Mouse (Mus musculus): ENCODE data around the gene Erg. TPM values are rescaled to one million over a fixed set of nuclear protein-coding genes. Genes with fewer than 3 reads are reported as not detected.
A peak's percentile ranks its signal among the peaks of the same experiment; 100 is the strongest.

The Erg gene
- 3.0 and 3.4 TPM in 2 replicates for polyA plus RNA-seq (2014; fragmentation: Nextera tagmentation; extraction: Ambion mirVana)

DNA sequence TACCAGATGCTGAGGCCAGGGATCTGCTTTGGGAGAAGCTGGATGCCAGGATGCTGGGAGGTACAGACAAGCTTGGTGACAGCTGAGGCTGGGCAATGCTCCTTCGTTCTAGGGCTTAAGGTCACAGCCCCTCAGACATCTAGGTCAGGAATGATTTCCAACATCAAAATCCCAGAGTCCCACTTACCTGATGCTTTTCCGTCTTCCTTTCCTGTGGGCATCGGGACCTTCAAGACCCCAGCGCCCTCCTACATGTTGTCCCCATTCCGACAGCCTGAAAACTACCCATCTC lies at the start of gene Erg:
Gene Erg, minus strand, starts transcription at position 283 of the 292 bp plus-strand sequence.
- Histone ChIP-seq H3K4me1 (replicated peaks; ENCODE audit: control insufficient read depth, insufficient read depth, low read length) (no peaks in the 10 kb centered on the region; the same call in 1 of the 2 replicates), H3K4me3 (ENCODE audit: low read depth, low read length) (peak within 1 kb of the TSS; percentile 48), H3K27me3 (ENCODE audit: control insufficient read depth, insufficient read depth, low read length) (peaks cover 20% of the 10 kb centered on the region), H3K36me3 (ENCODE audit: control insufficient read depth, insufficient read depth, low read length) (no peaks in the 10 kb centered on the region), H3K4me2 (replicated peaks; ENCODE audit: low read depth, low read length) (peak within 1 kb of the TSS; percentile 94), H3K27ac (ENCODE audit: low read depth, low read length) (no peak within 1 kb of the TSS), H3K9me3 (ENCODE audit: control insufficient read depth, low read length) (no peaks in the 10 kb centered on the region), H3K9ac (ENCODE audit: low read depth, low read length) (peak within 1 kb of the TSS; percentile 44)
- ATAC-seq (ENCODE audit: low FRiP score) (no peak), DNase-seq (ENCODE audit: low spot score) (peak; percentile 48)
- WGBS: 5% methylated on average over 5 of the region's 5 CpGs

DNA sequence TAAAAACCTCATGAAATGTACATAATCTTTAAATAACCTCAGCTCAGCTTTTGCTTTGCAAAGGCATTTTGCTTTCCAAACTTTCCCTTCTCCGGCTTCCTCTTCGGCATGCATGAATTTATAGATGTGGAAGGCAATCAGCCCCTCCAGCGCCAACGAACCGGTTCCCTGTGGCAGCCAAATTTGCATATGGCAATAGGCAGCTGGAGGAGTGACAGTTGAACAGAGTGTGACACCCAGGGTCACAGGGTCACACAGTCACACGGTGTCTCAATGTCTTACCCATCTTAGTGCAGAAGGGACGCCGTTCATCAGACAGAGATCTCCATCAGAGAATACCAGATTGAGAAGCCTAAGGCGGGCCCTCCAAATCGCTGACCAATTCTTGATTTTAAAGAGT lies 45.4 kb upstream of the Erg start:
- Histone ChIP-seq H3K36me3 (ENCODE audit: control insufficient read depth, insufficient read depth, low read length) (no peaks in the 10 kb centered on the region), H3K27me3 (ENCODE audit: control insufficient read depth, insufficient read depth, low read length) (no peaks in the 10 kb centered on the region), H3K9me3 (ENCODE audit: control insufficient read depth, low read length) (no peaks in the 10 kb centered on the region), H3K4me1 (replicated peaks; ENCODE audit: control insufficient read depth, insufficient read depth, low read length) (no peaks in the 10 kb centered on the region), H3K27ac (ENCODE audit: low read depth, low read length) (no peak overlapping the region), H3K4me3 (ENCODE audit: low read depth, low read length) (no peak overlapping the region), H3K9ac (ENCODE audit: low read depth, low read length) (no peak overlapping the region), H3K4me2 (replicated peaks; ENCODE audit: low read depth, low read length) (no peak overlapping the region)
- peak; percentile 34 for DNase-seq (ENCODE audit: low spot score)
- no peak for ATAC-seq (ENCODE audit: low FRiP score)
- WGBS: 51% methylated on average over 10 of the region's 10 CpGs

DNA sequence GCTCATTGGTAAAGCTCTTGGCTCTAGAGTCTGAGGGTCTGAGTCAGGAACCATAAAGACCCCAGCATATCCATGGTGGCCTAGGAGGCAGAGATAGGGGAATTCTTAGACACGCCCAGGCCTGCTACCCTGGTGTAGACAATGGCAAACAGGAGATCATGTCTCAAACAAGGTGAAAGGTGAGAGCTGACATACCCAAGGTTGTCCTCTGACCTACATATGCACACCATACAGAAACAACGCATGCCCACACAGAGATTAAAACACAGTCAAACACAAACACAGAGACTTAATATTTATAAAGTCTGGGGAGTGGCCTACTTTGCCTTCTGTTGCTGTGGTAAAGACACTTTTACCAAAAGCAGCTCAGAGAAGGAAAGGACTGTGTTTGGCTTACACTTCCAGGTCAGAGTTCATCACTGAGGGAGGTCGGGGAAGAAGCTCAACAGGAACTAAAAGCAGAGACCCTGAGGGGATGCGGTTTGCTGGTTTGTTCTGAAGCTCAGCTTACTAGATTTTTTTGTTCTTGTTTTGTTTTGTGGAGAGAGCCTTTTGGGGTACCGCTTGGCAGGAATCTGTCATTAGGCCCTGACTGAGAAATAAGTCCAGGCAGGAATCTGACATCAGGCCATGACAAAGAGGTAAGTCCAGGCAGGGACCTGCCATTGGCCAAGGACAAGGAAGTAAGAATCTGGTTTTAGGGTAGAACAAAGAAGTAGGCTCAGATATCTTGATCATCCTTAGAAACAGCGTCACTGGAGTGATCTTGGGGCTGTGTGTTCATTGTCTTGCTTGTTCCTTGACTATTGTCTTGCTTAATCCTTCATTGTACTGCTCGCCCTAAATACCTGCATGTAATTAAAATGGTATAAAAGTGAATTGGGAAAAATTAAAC lies 37.7 kb upstream of the Erg start:
- no peak overlapping the region for H3K4me3 ChIP-seq (ENCODE audit: low read depth, low read length)
- 66% methylated on average over 7 of the region's 7 CpGs for WGBS
- H3K27ac ChIP-seq (ENCODE audit: low read depth, low read length): no peak overlapping the region
- ATAC-seq (ENCODE audit: low FRiP score): no peak
- no peaks in the 10 kb centered on the region for H3K27me3 ChIP-seq (ENCODE audit: control insufficient read depth, insufficient read depth, low read length)
- no peak overlapping the region for H3K9ac ChIP-seq (ENCODE audit: low read depth, low read length)
- no peak overlapping the region for H3K4me2 ChIP-seq (replicated peaks; ENCODE audit: low read depth, low read length)
- H3K36me3 ChIP-seq (ENCODE audit: control insufficient read depth, insufficient read depth, low read length): no peaks in the 10 kb centered on the region
- no peaks in the 10 kb centered on the region for H3K9me3 ChIP-seq (ENCODE audit: control insufficient read depth, low read length)
- no peak for DNase-seq (ENCODE audit: low spot score)
- no peaks in the 10 kb centered on the region for H3K4me1 ChIP-seq (replicated peaks; ENCODE audit: control insufficient read depth, insufficient read depth, low read length)

DNA sequence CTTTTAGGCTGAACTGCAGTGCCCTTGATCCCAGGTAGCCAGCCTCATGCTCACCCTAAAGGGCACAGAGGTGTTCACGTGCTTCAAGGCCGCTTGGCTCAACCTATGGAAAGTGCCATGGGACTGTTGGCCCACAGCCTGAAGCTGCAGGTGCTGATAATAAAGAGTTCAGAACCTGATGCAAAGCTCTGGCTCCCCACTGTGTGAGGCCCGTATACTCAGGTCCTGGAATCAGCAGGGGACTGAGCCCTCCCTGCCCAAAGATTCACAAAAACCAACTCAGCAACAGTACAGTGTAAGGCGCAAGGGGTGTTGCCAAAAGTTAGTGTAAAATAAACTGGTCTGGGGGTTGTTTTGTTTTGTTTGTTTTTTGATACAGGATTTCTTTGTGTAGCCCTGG lies 36.7 kb upstream of the Erg start:
- H3K9me3 ChIP-seq (ENCODE audit: control insufficient read depth, low read length): no peaks in the 10 kb centered on the region
- H3K9ac ChIP-seq (ENCODE audit: low read depth, low read length): no peak overlapping the region
- H3K27me3 ChIP-seq (ENCODE audit: control insufficient read depth, insufficient read depth, low read length): no peaks in the 10 kb centered on the region
- H3K4me3 ChIP-seq (ENCODE audit: low read depth, low read length): no peak overlapping the region
- no peak for ATAC-seq (ENCODE audit: low FRiP score)
- H3K36me3 ChIP-seq (ENCODE audit: control insufficient read depth, insufficient read depth, low read length): no peaks in the 10 kb centered on the region
- no peaks in the 10 kb centered on the region for H3K4me1 ChIP-seq (replicated peaks; ENCODE audit: control insufficient read depth, insufficient read depth, low read length)
- DNase-seq (ENCODE audit: low spot score): no peak
- H3K27ac ChIP-seq (ENCODE audit: low read depth, low read length): no peak overlapping the region
- no peak overlapping the region for H3K4me2 ChIP-seq (replicated peaks; ENCODE audit: low read depth, low read length)
- 70% methylated on average over 4 of the region's 4 CpGs for WGBS

DNA sequence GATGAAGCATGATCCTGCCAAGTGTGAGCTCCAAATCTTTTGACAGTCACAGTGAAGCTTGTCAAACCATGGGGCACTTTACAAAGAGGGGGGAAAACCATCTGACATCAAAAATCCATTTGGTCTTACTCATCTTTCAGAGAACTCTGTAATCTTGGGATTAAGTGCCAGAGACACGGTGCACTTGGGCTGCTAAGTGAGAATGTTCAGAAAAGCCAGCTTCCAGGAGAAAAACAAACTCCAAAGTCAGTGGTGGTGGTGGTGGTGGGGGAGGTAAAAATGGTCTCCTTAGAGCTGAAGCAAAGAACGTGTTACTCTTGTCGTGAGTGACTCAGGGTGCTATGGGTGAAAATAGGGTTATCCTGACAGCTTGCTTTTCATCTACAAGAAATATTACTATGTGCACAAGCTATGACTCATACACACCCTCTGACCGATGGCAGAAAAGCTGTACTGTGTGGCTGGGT lies 33.5 kb upstream of the Erg start:
- Histone ChIP-seq H3K4me2 (replicated peaks; ENCODE audit: low read depth, low read length) (no peak overlapping the region), H3K4me1 (replicated peaks; ENCODE audit: control insufficient read depth, insufficient read depth, low read length) (no peaks in the 10 kb centered on the region), H3K27me3 (ENCODE audit: control insufficient read depth, insufficient read depth, low read length) (no peaks in the 10 kb centered on the region), H3K9ac (ENCODE audit: low read depth, low read length) (no peak overlapping the region), H3K27ac (ENCODE audit: low read depth, low read length) (no peak overlapping the region), H3K4me3 (ENCODE audit: low read depth, low read length) (no peak overlapping the region), H3K36me3 (ENCODE audit: control insufficient read depth, insufficient read depth, low read length) (no peaks in the 10 kb centered on the region), H3K9me3 (ENCODE audit: control insufficient read depth, low read length) (no peaks in the 10 kb centered on the region)
- 83% methylated on average over 4 of the region's 4 CpGs for WGBS
- ATAC-seq (ENCODE audit: low FRiP score): no peak
- DNase-seq (ENCODE audit: low spot score): no peak

DNA sequence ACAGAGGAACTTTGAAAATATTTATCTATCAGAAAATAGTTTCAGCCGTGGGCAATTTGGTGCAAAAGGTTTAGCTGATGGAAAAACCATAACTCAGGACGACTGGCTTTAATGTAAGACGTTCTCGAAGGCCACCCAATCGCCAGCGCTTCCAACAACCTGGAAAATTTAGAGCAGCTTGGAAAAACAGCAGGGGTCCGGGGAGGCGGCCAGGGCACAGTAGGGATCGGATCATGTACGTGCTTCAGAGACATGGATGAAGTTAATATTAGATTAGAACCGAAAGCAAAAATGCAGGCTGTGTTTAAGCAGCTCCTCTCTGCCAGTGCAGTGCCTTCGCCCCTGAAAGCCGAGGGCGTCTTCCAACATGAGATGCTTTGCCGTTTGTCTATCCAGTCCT lies 31.8 kb upstream of the Erg start:
- Histone ChIP-seq H3K4me1 (replicated peaks; ENCODE audit: control insufficient read depth, insufficient read depth, low read length) (no peaks in the 10 kb centered on the region), H3K9me3 (ENCODE audit: control insufficient read depth, low read length) (no peaks in the 10 kb centered on the region), H3K4me2 (replicated peaks; ENCODE audit: low read depth, low read length) (no peak overlapping the region), H3K27me3 (ENCODE audit: control insufficient read depth, insufficient read depth, low read length) (no peaks in the 10 kb centered on the region), H3K9ac (ENCODE audit: low read depth, low read length) (no peak overlapping the region), H3K4me3 (ENCODE audit: low read depth, low read length) (no peak overlapping the region), H3K36me3 (ENCODE audit: control insufficient read depth, insufficient read depth, low read length) (no peaks in the 10 kb centered on the region), H3K27ac (ENCODE audit: low read depth, low read length) (no peak overlapping the region)
- WGBS: 61% methylated on average over 15 of the region's 15 CpGs
- DNase-seq (ENCODE audit: low spot score) (no peak), ATAC-seq (ENCODE audit: low FRiP score) (no peak)

DNA sequence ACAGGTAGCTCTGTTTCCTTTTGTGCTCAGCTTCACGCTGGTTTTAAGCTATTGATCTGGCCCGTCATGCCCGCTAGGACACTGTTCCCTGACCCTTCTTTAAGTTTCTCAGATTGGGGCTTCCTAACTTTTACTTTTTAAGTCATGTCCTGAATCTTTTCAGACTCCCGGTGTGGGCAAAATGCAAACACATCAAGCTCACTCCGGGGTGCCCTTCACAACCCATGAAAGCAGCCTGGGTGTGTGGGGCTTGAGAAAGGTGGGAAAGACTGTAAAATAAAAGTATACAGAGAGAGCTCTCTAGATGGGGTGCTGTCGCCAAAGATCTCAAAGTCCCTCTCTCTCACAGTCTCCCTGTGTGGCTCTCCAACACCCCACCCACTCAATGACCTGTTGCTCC lies 31.3 kb upstream of the Erg start:
- Histone ChIP-seq H3K4me1 (replicated peaks; ENCODE audit: control insufficient read depth, insufficient read depth, low read length) (no peaks in the 10 kb centered on the region), H3K4me2 (replicated peaks; ENCODE audit: low read depth, low read length) (no peak overlapping the region), H3K9ac (ENCODE audit: low read depth, low read length) (no peak overlapping the region), H3K4me3 (ENCODE audit: low read depth, low read length) (no peak overlapping the region), H3K27ac (ENCODE audit: low read depth, low read length) (no peak overlapping the region), H3K27me3 (ENCODE audit: control insufficient read depth, insufficient read depth, low read length) (no peaks in the 10 kb centered on the region), H3K9me3 (ENCODE audit: control insufficient read depth, low read length) (no peaks in the 10 kb centered on the region), H3K36me3 (ENCODE audit: control insufficient read depth, insufficient read depth, low read length) (no peaks in the 10 kb centered on the region)
- no peak for DNase-seq (ENCODE audit: low spot score)
- 32% methylated on average over 6 of the region's 6 CpGs for WGBS
- no peak for ATAC-seq (ENCODE audit: low FRiP score)

DNA sequence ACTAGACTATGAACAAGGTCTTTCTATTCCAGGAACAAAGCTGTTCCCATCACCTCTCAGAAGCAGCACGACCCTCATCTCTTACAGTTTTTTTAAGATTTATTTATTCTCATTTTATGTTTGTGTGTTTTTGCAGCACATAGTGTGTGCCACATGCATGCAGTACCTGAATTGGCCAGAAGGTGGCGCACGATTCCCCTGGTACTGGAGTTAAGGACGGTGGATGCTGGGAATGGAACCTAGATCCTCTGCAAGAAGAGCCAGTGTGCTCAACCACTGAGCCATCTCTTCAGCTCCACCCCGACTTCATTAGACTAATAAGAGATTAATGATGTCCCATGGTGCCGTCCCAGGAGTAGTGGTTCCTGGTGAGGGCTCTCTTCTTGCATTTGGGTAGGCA lies 29.2 kb upstream of the Erg start:
- Histone ChIP-seq H3K27me3 (ENCODE audit: control insufficient read depth, insufficient read depth, low read length) (no peaks in the 10 kb centered on the region), H3K9ac (ENCODE audit: low read depth, low read length) (no peak overlapping the region), H3K4me1 (replicated peaks; ENCODE audit: control insufficient read depth, insufficient read depth, low read length) (no peaks in the 10 kb centered on the region), H3K9me3 (ENCODE audit: control insufficient read depth, low read length) (no peaks in the 10 kb centered on the region), H3K4me2 (replicated peaks; ENCODE audit: low read depth, low read length) (no peak overlapping the region), H3K27ac (ENCODE audit: low read depth, low read length) (no peak overlapping the region), H3K4me3 (ENCODE audit: low read depth, low read length) (no peak overlapping the region), H3K36me3 (ENCODE audit: control insufficient read depth, insufficient read depth, low read length) (no peaks in the 10 kb centered on the region)
- DNase-seq (ENCODE audit: low spot score) (peak; percentile 54), ATAC-seq (ENCODE audit: low FRiP score) (no peak)
- 37% methylated on average over 6 of the region's 6 CpGs for WGBS

DNA sequence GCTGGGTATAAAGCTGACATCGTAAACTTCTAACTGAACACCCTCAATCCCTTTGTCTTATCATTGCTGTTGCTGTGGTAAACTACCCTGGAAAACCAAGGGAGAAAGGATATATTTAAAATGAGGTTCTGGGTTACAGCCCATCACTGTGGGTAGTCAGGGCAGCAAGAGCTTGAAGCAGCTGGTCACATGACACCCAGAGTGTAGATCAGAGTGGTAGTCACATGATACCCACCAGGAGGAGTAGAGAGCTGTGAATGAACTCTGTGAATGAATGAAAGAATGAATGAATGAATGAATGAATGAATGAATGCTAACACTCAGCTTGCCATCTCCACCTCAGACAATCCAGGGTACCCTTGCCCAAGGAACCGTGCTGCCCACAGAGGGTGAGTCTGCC lies 28.1 kb upstream of the Erg start:
- DNase-seq (ENCODE audit: low spot score): no peak
- H3K27ac ChIP-seq (ENCODE audit: low read depth, low read length): no peak overlapping the region
- H3K9ac ChIP-seq (ENCODE audit: low read depth, low read length): no peak overlapping the region
- H3K36me3 ChIP-seq (ENCODE audit: control insufficient read depth, insufficient read depth, low read length): no peaks in the 10 kb centered on the region
- H3K27me3 ChIP-seq (ENCODE audit: control insufficient read depth, insufficient read depth, low read length): no peaks in the 10 kb centered on the region
- no peak for ATAC-seq (ENCODE audit: low FRiP score)
- H3K4me2 ChIP-seq (replicated peaks; ENCODE audit: low read depth, low read length): no peak overlapping the region
- no peaks in the 10 kb centered on the region for H3K4me1 ChIP-seq (replicated peaks; ENCODE audit: control insufficient read depth, insufficient read depth, low read length)
- no peaks in the 10 kb centered on the region for H3K9me3 ChIP-seq (ENCODE audit: control insufficient read depth, low read length)
- WGBS: 94% methylated on average over 2 of the region's 2 CpGs
- no peak overlapping the region for H3K4me3 ChIP-seq (ENCODE audit: low read depth, low read length)
